Mouse (Mus musculus): ENCODE results near the gene 1700067P10Rik.

The 1700067P10Rik gene

DNA sequence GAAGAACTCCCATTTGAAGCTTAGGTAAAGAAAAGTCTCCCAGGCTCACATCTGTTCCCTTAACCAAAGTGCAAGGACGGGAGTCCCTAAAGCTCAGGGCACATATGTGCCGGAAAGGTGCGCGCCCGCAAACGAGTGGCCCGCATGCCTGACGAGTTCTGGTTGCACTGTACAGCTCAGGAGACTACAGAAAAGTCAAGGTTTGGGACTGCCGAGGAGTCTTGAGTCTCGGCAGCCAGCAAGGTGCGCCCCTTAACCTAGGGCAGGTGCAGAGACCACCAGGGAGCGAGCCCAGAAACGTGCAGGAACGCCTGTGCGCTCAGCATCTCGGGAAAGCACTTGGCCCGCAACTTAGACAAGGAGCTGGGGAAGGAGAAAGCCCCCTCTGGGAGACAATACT, 7.2 kb downstream of the 1700067P10Rik start:
- DNase-seq (ENCODE audit: low read depth, low spot score) = no peak

DNA sequence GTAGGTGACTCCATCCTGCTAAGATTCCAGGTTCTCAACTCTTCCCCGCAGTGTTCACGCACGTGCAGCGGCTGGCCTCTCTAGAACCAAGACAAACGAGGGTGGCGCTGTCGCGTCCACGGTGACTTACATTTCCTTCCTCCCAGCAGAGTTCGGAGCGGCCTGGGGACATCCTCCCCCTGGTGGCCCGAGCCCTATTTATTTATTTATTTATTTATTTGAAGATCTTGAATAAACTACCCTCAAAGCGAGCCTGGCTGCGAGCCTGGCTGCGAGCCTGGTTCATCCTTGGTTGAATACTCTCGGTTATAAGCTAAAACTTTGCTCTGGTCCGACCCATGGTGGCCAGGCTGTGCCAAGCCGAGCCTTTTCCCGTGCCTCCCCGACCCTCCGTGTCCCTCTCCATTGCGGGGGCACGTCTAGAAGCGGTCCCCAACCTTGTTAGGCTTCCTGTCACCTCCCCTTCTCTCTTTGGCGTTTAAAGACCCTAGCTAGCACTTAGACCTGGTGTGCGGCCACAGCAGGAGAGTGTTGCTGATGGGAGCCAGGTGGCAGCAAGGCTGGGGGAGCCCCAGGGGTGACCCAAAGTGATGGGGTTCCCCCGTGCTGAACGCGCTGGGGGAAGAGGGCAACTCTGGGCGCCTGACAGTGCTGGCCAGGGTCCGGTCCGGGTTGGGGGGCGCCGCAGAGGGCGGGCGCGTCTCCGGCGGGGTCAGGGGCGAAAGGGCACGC, 8.1 kb downstream of the 1700067P10Rik start:
- peak; percentile 38 for DNase-seq (ENCODE audit: low read depth, low spot score)

DNA sequence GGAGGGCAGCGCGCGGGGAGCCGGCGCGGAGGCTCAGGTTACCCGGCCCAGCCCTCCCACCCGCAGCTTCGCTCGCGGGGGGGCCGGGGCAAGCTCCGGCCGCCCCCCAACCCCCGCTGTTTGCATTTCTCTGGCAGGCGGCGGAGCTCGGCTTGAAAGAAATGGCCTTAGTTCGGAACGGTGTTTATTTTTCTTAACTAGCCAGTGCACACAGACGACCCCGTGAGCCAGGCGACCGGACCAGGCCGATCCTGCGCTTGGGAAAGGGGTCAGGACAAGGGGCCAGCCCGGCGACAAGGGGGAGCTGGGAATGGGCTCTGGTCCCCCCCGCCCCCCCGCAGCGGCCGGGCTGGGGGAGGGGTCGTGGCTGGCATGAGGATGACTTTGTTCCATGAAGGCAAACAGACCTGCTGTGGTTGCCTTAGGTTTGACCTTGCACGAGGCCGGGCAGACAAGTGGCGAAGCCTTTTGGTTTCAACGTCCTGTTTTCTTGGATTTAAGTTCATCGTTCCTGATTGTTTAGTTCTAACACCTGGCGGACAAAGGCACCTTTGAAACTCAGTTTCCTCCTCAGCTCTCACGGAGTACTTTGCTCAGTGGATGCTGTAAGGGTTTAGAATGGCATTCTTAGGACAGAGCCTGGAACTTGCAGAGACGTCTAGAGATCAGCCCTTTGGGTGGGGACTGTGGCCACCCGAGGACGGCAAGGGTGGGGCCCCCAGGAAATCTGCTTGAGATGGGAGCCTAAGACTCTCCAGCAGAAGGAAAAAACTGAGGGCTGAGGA, 8.8 kb downstream of the 1700067P10Rik start:
- no peak for DNase-seq (ENCODE audit: low read depth, low spot score)

DNA sequence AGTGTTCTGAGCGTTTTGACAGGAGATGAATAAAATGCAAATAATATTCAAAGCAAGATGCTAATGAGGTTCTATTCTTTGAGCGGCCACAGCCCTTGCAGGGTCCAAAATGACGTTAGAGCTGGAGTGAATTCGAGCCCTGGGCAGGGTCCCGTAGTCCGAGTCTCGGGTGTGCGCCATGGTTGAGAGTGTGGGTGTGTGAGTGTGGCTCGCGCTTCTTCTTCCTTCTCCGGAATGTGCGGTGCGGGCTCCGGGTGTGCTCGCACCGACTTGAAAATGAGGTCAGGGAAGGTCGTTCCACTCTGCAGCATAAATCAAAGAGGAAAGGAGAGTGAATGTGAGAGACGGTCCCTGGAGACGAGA, 9.4 kb downstream of the 1700067P10Rik start:
- DNase-seq (ENCODE audit: low read depth, low spot score) = no peak

DNA sequence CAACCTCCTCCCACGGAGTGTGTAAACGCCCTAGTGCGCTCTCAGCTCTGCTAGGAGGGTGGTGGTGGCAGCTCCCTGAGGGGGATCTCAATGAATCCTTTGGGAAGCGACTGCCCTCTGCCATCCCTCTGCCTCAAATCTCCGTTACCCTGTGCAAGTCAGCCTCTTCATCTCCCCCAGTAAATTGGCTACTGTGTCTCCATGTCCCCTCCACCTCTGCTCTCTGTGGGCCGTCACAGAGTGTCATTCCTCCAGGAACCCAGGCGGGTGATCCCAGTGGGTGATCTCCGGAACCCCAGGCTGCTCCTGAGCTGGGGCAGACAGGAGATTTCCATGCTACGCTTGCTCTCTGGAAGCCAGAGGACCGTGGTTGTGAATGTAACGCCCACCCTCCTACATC, 10.2 kb downstream of the 1700067P10Rik start:
- no peak for DNase-seq (ENCODE audit: low read depth, low spot score)

DNA sequence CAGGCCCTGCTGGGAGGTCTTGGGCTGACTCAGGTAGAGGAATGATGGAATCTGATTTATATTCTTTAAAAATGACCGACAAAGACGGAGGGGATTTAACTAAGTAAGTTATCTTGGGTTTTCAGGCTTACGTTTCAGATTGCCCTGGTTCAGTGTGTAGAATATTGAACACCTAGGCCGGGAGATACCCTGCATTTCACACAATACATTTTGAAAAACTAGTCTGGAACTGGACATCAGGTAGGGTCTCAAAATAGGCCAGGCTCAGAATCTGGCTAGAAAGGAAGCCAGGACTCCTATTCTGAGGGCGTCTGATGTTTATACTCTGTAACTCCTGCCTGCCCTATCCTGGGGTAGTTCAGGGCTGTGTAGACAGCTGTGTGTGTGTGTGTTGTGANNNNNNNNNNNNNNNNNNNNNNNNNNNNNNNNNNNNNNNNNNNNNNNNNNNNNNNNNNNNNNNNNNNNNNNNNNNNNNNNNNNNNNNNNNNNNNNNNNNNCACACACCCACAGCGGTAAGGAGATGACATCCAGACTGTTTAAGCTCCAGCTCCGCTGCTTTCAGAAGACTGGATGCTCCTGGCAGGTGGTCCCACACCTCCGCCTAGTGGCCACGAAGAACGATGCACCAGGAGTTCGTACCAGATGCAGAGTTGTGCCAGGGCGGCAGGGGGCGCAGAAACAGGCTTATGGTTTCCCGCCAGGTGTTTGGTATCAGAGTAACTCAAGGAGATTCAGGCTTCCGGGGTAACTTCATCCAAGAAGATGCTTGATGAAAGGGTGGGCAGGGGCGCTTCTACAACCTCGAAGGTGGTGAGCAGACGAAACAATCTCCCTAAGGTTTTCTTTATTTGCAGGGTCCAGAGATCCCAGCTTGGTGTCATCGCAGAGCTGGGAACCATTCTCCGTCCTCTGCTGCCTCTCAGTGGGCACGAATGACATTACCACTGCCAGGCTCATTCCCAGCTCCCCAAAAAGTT, 11.6 kb downstream of the 1700067P10Rik start:
- peak; percentile 84 for DNase-seq (ENCODE audit: low read depth, low spot score)

DNA sequence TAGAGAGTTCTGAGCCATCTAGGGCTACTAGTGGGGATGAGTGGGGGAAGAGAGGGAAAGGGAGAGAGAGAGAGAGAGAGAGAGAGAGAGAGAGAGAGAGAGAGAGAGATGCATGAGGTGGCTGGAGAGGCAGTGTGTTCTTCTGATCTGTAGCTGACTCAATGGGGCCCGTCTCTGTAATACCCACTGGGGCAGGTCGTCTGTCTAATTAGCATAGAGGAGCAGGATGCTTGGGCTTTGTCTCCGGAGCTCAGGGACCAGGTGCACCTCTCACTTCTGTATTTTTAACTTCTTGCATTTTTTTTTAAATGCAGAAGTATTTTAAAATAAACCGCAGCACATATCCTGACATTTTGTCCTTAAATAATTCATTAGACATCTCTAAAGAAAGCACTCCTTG, 18.2 kb downstream of the 1700067P10Rik start:
- DNase-seq (ENCODE audit: low read depth, low spot score) = no peak

DNA sequence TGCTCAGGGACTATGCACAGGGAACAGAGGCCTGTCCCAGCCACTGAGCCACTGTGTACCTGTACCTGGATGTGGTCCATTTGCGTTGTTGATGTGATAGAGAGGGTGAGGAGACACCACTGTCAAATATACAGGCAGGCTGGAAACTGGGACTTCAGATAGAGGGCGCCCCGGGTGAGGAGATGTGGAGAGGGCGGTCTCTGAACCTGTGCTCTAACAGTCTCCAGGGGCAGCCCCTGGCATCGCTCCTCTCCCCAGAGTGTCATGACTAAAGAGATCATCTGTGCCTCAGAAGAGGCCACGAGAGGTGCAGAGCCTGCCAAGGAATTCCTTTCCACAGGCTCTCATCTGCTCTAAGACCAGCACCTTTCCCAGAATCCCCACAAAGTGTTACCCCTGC, 18.7 kb downstream of the 1700067P10Rik start:
- DNase-seq (ENCODE audit: low read depth, low spot score) = no peak

DNA sequence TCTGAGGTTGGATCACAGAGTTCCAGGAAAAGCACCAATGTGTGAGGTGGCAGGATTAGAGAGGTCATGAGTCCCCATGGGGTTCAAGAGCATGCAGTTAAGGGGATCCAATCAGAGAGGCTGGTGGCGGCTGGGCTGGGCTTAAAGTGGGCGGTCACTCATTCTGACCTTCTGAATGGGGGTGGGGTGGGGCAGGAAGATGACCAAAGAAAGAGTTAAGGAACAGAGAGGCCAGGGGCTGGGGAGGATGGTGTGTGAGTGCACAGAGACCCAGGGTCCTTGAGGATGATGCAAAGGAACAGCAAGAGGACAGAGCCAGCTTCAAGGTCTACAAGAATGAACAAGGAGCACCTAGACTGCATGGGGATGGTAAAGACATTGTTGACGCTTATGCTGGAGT, 19.4 kb downstream of the 1700067P10Rik start:
- no peak for DNase-seq (ENCODE audit: low read depth, low spot score)

DNA sequence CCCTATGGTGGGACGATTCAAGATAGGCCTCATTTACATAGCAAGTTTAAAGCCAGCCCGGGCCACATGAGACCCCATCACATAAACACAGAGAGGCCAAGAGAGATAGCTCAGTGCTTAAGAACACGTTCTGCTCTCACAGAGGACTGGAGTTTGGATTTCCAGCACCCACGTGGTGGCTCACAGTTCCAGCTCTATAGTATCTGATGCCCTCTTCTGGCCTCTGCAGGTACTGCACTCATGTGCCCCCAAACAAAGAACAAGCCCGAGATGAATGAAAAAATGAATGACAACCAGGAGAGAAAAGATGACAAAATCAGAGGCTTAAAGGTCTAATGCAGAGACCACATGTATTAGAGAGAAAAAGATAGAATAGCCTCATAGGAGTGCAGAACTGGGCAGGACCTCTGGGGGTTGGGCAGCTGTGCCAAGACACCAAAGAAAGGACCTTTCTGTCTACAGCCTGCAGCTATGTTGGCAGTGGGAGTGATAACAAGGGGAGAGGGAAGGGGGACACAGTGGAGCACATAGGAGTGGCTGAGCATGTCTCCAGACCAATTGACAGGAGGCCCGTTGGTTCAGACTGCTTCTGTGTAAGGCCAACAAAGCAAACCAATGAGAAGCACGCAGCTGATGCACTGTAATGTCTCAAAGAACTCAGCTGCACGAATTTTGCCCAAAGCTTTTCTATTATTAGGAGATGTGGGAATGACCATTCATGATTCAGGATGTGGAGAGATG, 21.6 kb downstream of the 1700067P10Rik start:
- no peak for DNase-seq (ENCODE audit: low read depth, low spot score)

DNA sequence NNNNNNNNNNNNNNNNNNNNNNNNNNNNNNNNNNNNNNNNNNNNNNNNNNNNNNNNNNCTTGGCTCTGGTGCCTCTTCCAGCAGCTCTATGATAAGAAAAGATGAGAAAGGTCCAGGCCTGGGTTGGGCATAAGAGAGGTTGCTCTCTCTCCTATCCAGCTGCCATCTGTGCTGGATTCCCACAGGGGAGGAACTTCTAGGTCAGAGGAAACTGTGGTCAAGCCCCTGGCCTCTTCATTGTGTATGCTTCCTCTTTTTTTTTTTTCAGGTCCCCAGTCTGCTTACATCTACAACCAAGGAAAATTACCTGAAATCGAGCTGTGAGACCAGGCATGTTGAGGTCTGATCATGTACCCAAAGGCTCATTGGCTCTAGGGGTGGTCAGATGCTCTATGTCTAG, 29.5 kb downstream of the 1700067P10Rik start:
- DNase-seq (ENCODE audit: low read depth, low spot score) = no peak

DNA sequence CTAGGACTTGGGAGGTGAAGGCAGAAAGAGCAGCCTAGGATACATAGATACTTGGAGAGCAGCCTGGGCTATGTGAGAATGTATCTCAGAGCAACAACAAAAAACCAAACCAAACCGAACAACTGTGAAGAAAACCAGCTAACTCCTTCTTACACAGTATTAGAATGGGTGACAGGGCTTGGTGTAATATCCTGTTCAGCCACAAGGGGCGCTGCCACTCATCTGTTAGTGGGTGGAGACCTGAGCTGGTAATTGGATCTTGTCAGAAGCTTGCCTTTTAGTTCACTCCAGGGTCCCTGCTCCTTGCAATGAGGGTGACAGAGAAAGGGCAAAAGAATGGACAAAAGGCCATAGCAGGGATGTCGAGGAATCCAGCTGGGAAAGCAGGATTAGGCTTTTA, 30.5 kb downstream of the 1700067P10Rik start:
- DNase-seq (ENCODE audit: low read depth, low spot score) = peak; percentile 68

DNA sequence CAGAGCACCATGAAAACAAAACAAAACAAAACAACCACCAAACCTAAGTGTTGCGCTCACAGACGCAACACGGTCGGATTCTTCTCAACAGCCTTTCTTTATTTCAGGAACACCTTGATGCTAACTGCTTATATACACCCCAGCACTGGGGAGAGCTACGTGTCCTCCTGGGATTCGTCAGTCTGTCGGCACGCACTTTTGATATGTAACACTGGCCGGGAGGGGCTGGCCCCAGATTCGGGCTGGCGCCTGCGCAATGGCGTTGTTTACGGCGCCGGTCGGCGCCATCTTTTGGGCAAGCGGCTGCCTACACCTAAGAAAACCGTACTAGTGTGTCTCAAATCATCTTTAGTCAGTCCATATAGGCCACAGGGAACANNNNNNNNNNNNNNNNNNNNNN, 31.3 kb downstream of the 1700067P10Rik start:
- no peak for DNase-seq (ENCODE audit: low read depth, low spot score)

DNA sequence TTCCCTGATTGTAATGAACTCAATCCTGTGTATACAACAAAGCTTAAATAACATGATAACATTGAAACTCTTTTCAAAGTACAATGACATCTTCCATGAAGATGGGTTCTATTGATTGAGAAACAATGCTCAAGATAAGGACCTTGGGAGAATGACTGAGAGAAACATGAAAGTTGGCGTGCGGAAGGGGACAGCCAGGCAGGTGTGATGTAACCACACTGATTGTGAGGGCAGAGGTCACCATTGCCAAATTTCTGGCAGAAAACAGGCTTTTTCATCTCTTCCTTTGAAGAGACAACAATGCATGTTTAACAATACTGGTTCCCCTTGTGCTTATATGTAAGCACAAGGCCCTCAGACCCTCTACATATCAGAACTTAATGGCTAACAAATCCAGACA, 43.7 kb downstream of the 1700067P10Rik start:
- no peak for DNase-seq (ENCODE audit: low read depth, low spot score)
